Mouse (Mus musculus): Measurements from ENCODE around the gene Synrg.

GRCm38 (mm10) chr11:84010411-84010810 is 46.2 kb downstream of the Synrg start:
- TF ChIP-seq CTCF (IDR thresholded peaks at IDR 0.05; ENCODE audit: low read depth) (no peak), EP300 (IDR thresholded peaks at IDR 0.05; ENCODE audit: low read depth) (no peak)

Measured in liver, postnatal 0 days (tissue).